Mouse (Mus musculus): ENCODE data around the gene Timp2. TPM values are rescaled to one million over a fixed set of nuclear protein-coding genes. Genes with fewer than 3 reads are reported as not detected.

The Timp2 gene
- polyA plus RNA-seq, 1 experiment from 2014 or later: 29.0 TPM

Other genes with a start within 250 kb of the Timp2 start
- gene Dnah17, start 225.1 kb downstream of the Timp2 start, polyA plus RNA-seq (2016; fragmentation: Nextera tagmentation; extraction: Ambion mirVana): 0.14 and 0.17 TPM in 2 replicates
- 11.3 and 14.9 TPM in 2 replicates for gene Cyth1, start 107.1 kb downstream of the Timp2 start, polyA plus RNA-seq (2016; fragmentation: Nextera tagmentation; extraction: Ambion mirVana)
- gene Usp36, start 65.5 kb downstream of the Timp2 start, polyA plus RNA-seq (2016; fragmentation: Nextera tagmentation; extraction: Ambion mirVana): 20.4 and 23.6 TPM in 2 replicates
- gene Cep295nl, start 13.2 kb downstream of the Timp2 start, polyA plus RNA-seq (2016; fragmentation: Nextera tagmentation; extraction: Ambion mirVana): 0.06 and 0.21 TPM in 2 replicates
- 0.68 and 1.7 TPM in 2 replicates for gene Lgals3bp, start 46.4 kb upstream of the Timp2 start, polyA plus RNA-seq (2016; fragmentation: Nextera tagmentation; extraction: Ambion mirVana)
- 22.8 and 23.3 TPM in 2 replicates for gene Cant1, start 63.3 kb upstream of the Timp2 start, polyA plus RNA-seq (2016; fragmentation: Nextera tagmentation; extraction: Ambion mirVana)
- gene C1qtnf1, start 72.5 kb upstream of the Timp2 start, polyA plus RNA-seq (2016; fragmentation: Nextera tagmentation; extraction: Ambion mirVana): 2.0 and 2.9 TPM in 2 replicates
- 7.3 and 8.6 TPM in 2 replicates for gene Engase, start 121.1 kb upstream of the Timp2 start, polyA plus RNA-seq (2016; fragmentation: Nextera tagmentation; extraction: Ambion mirVana)

Measured in midbrain, embryonic 10.5 days (tissue).